Mouse (Mus musculus): ENCODE data around the gene Sp1. TPM values are rescaled to one million over a fixed set of nuclear protein-coding genes. Genes with fewer than 3 reads are reported as not detected.

Gene Sp1
- total and polyA plus RNA-seq, 2 experiments from 2014 or later: 3.1 to 32.1 TPM

DNA sequence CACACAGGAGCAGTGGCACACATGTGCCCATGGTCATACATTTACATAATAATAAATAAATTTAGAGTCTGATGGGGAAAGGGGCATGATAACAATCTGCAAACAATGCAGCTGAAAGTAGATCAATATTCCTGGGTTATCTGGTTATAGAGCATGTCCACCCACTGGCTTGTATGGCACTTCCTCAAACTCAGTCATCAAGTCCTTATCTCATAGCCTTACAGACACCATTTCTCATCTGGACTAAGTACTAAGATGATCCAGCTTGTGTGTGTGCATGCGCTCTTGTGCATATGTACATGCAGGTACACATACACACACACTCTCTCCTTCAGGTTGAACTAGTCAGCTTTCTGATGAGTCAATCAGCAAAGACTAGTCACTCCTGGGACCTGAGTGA lies 41.3 kb upstream of the Sp1 start:
- 97% methylated on average over 1 of the region's 1 CpGs for WGBS
- ATAC-seq (ENCODE audit: insufficient read depth, low read depth): no peak
- TF ChIP-seq CTCF (IDR thresholded peaks at IDR 0.05; ENCODE audit: low read depth) (no peak), EP300 (IDR thresholded peaks at IDR 0.05; ENCODE audit: low read depth) (no peak)
- DNase-seq (ENCODE audit: low spot score): no peak
- Histone ChIP-seq H3K27ac (ENCODE audit: low read depth) (no peak overlapping the region), H3K4me2 (ENCODE audit: low read depth, low read length) (no peak overlapping the region), H3K4me1 (ENCODE audit: control insufficient read depth, insufficient read depth) (0 out of 2 replicates have a peak, but pooled peaks cover 5% of the 10 kb centered on the region), H3K4me3 (ENCODE audit: low read depth, low read length) (no peak overlapping the region), H3K9ac (replicated peaks; ENCODE audit: low read depth, low read length) (no peak overlapping the region), H3K27me3 (ENCODE audit: control insufficient read depth, insufficient read depth, low read length) (peaks cover 40% of the 10 kb centered on the region), H3K36me3 (replicated peaks; ENCODE audit: control insufficient read depth, insufficient read depth, low read length) (no peaks in the 10 kb centered on the region), H3K9me3 (replicated peaks; ENCODE audit: control insufficient read depth, low read length) (no peaks in the 10 kb centered on the region)

DNA sequence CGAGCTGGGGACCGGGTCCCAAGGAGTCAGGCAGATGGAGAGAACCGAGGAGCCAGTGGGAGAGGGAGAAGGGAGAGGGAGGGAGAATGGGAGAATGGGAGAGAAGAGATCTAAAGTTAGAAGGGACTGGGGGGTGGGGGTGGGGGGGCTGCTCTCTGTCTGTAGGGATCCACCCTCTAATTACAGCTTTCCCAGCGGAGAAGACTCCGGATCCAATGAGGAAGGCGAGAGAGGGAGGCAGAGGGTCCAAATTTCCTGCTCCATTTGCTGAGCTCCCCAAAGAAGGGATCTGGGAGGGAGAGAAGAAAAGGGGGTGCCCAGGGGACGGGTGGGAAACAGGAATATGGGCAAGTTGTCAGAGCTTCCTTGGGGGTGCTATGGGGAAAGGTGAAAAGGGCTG lies 39.7 kb upstream of the Sp1 start:
- WGBS: 12% methylated on average over 7 of the region's 7 CpGs

DNA sequence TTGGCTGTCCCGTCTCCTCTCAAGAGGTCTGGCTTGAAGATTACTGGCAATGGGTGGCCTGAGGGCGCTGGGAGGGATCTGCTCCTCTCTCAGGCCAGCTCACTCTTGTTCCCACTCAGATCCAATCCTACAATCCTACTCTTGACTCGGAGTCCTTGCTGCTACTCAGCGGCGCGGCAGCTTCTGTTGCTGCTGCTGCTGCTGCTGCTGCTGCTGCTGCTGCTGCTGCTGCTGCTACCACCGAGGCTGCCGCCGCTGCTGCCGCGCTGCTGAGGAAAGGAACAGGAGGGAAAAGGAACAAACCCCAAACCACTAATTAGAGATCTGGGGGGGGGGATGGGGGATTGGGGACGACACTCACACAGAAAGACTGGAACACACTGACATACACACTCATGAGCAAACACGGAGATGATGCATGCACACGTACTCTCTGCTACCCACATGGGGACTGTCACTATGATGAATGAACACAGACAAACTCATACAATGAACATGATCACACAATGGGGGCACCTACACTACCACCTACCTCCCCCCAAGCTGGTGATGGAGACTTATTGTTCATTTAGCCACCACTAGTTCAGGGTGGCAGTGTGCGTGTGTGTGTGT lies 39.1 kb upstream of the Sp1 start, which contains the start of gene Sp7:
TSS of gene Sp7 (minus strand) at position 450 of the 612 bp plus-strand sequence.
- no peak for DNase-seq (ENCODE audit: low spot score)
- peaks cover 34% of the 10 kb centered on the region for H3K27me3 ChIP-seq (ENCODE audit: control insufficient read depth, insufficient read depth, low read length)
- peak within 1 kb of the TSS; percentile 24 for H3K4me3 ChIP-seq (ENCODE audit: low read depth, low read length)
- no peaks in the 10 kb centered on the region for H3K36me3 ChIP-seq (replicated peaks; ENCODE audit: control insufficient read depth, insufficient read depth, low read length)
- peaks cover 8% of the 10 kb centered on the region; the same call in 1 of the 2 replicates for H3K4me1 ChIP-seq (ENCODE audit: control insufficient read depth, insufficient read depth)
- WGBS: 4% methylated on average over 15 of the region's 15 CpGs
- no peak within 1 kb of the TSS for H3K27ac ChIP-seq (ENCODE audit: low read depth)
- no peak for TF ChIP-seq EP300 (IDR thresholded peaks at IDR 0.05; ENCODE audit: low read depth)
- TF ChIP-seq CTCF (IDR thresholded peaks at IDR 0.05; ENCODE audit: low read depth): no peak
- H3K4me2 ChIP-seq (ENCODE audit: low read depth, low read length): peak within 1 kb of the TSS; percentile 21
- H3K9me3 ChIP-seq (replicated peaks; ENCODE audit: control insufficient read depth, low read length): no peaks in the 10 kb centered on the region
- H3K9ac ChIP-seq (replicated peaks; ENCODE audit: low read depth, low read length): no peak within 1 kb of the TSS
- ATAC-seq (ENCODE audit: insufficient read depth, low read depth): no peak

More for the DNA sequence above, 39.7 kb upstream of the Sp1 start:
- Histone ChIP-seq H3K9me3 (replicated peaks; ENCODE audit: control insufficient read depth, low read length) (no peaks in the 10 kb centered on the region), H3K4me2 (ENCODE audit: low read depth, low read length) (peak overlapping the region; percentile 21), H3K27me3 (ENCODE audit: control insufficient read depth, insufficient read depth, low read length) (peaks cover 33% of the 10 kb centered on the region), H3K4me3 (ENCODE audit: low read depth, low read length) (peak overlapping the region; percentile 24; the same call in 1 of the 2 replicates), H3K36me3 (replicated peaks; ENCODE audit: control insufficient read depth, insufficient read depth, low read length) (no peaks in the 10 kb centered on the region), H3K9ac (replicated peaks; ENCODE audit: low read depth, low read length) (no peak overlapping the region), H3K27ac (ENCODE audit: low read depth) (no peak overlapping the region), H3K4me1 (ENCODE audit: control insufficient read depth, insufficient read depth) (peaks cover 8% of the 10 kb centered on the region; the same call in 1 of the 2 replicates)
- ATAC-seq (ENCODE audit: insufficient read depth, low read depth): no peak
- no peak for DNase-seq (ENCODE audit: low spot score)
- TF ChIP-seq EP300 (IDR thresholded peaks at IDR 0.05; ENCODE audit: low read depth) (no peak), CTCF (IDR thresholded peaks at IDR 0.05; ENCODE audit: low read depth) (no peak)

DNA sequence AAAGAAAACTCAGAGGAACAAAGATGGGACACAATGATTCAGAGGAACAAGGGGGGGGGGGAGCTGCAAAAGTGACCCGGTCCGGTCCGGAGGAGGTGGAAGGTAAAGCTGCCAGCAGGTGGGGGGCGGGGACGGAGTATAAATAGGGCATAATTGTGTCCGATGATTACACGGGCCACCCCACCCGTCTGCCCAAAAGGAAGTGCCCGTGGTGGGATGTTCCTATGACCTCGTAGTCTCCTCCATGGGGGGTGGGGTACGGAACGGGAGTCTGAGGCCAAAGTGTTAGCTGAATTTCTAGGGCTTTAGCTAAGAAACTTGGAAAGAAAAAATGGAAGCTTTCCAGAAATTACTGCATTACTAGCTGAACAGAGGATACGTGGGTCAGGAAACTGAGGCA lies 36.0 kb upstream of the Sp1 start:
- Histone ChIP-seq H3K4me1 (ENCODE audit: control insufficient read depth, insufficient read depth) (peaks cover 4% of the 10 kb centered on the region; the same call in 1 of the 2 replicates), H3K4me2 (ENCODE audit: low read depth, low read length) (peak overlapping the region; percentile 28), H3K27ac (ENCODE audit: low read depth) (no peak overlapping the region), H3K9ac (replicated peaks; ENCODE audit: low read depth, low read length) (no peak overlapping the region), H3K27me3 (ENCODE audit: control insufficient read depth, insufficient read depth, low read length) (peaks cover 22% of the 10 kb centered on the region), H3K9me3 (replicated peaks; ENCODE audit: control insufficient read depth, low read length) (no peaks in the 10 kb centered on the region), H3K4me3 (ENCODE audit: low read depth, low read length) (no peak overlapping the region), H3K36me3 (replicated peaks; ENCODE audit: control insufficient read depth, insufficient read depth, low read length) (no peaks in the 10 kb centered on the region)
- DNase-seq (ENCODE audit: low spot score): no peak
- no peak for TF ChIP-seq CTCF (IDR thresholded peaks at IDR 0.05; ENCODE audit: low read depth)
- no peak for TF ChIP-seq EP300 (IDR thresholded peaks at IDR 0.05; ENCODE audit: low read depth)
- WGBS: 14% methylated on average over 13 of the region's 13 CpGs
- no peak for ATAC-seq (ENCODE audit: insufficient read depth, low read depth)

DNA sequence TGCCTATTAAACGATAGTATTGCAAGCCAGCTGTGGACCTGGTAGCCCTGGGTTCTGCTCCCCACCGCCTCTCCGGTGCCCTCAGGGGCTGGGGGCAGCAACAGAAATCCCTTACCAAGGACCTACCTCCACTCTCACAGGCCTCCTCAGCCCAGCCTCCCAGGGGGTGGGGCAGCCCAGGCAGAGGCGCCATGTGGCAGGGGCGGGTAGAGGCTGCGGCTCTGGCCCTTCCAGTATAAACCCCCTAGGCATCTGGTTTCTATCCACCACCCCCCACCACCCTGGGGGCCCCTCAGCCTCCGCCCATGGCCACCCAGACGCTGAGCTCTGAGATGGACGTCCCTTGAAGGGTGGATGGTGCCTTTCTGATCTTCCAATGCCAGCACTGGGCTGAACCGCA lies 35.2 kb upstream of the Sp1 start:
- Histone ChIP-seq H3K36me3 (replicated peaks; ENCODE audit: control insufficient read depth, insufficient read depth, low read length) (no peaks in the 10 kb centered on the region), H3K4me1 (ENCODE audit: control insufficient read depth, insufficient read depth) (peaks cover 4% of the 10 kb centered on the region; the same call in 1 of the 2 replicates), H3K27ac (ENCODE audit: low read depth) (no peak overlapping the region), H3K9ac (replicated peaks; ENCODE audit: low read depth, low read length) (no peak overlapping the region), H3K9me3 (replicated peaks; ENCODE audit: control insufficient read depth, low read length) (no peaks in the 10 kb centered on the region), H3K4me3 (ENCODE audit: low read depth, low read length) (no peak overlapping the region), H3K27me3 (ENCODE audit: control insufficient read depth, insufficient read depth, low read length) (peaks cover 16% of the 10 kb centered on the region; the same call in 1 of the 2 replicates), H3K4me2 (ENCODE audit: low read depth, low read length) (no peak overlapping the region)
- DNase-seq (ENCODE audit: low spot score) (no peak), ATAC-seq (ENCODE audit: insufficient read depth, low read depth) (no peak)
- TF ChIP-seq EP300 (IDR thresholded peaks at IDR 0.05; ENCODE audit: low read depth) (no peak), CTCF (IDR thresholded peaks at IDR 0.05; ENCODE audit: low read depth) (no peak)
- 16% methylated on average over 10 of the region's 10 CpGs for WGBS

All from heart, postnatal 0 days (tissue).